In the genomic region with DNA sequence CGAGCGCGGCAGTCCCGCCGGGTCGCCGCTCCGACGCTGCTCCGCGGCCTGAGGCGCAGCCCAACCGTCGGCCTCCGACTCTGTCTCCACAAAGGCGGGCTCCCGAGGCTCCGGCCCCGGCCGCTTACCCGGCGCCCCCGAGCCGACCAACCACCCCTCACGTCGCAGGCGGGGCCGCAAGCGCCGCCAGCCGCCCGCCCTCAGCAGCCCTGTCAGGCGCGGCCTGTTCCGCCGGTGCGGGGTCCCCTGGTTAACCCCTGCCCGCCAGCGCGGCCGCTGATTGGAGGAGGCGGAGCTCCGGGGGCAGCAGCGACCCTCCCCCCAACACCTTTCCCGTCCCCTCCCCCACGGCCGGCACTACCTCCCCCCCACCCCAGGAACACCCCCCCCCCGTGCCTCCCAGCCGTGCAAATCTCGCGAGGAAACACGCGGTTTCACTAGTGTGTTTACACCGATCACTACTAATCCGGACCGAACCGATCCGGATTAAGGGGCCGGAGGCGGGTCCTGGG, we compare ENCODE assay signal across 8 mouse cellular contexts. TPM values are rescaled to one million over a fixed set of nuclear protein-coding genes. Genes with fewer than 3 reads are reported as not detected.
DNase-seq lines count a peak whose midpoint lies in the region; ATAC-seq lines count a peak whose summit lies in the region.

No protein-coding gene starts in this region.

- peak overlapping the region; percentile 95 for H3K27ac ChIP-seq in hindbrain, embryonic 12.5 days

- peak; percentile 91 for DNase-seq in MN1 (ENCODE audit: low spot score)
- DNase-seq in cerebellum, adult 9-10 months, result peak; percentile 81
- DNase-seq in frontal cortex, adult 2 months (ENCODE audit: extremely low spot score in 1 of 2, low spot score in 1 of 2), result peak; percentile 63 to 82
- DNase-seq in layer of hippocampus, postnatal 14 days (ENCODE audit: low spot score in 2 of 2), result peak; percentile 85 to 91
- peak; percentile 97 for DNase-seq in lung, postnatal 14 days
- peak; percentile 84 for DNase-seq in retina, adult 2 months (ENCODE audit: low read depth, low spot score)
- DNase-seq in thymus, postnatal 36 days, result peak; percentile 94 to 97

- H3K9ac ChIP-seq in hindbrain, embryonic 12.5 days, result peak overlapping the region; percentile 99

- H3K36me3 ChIP-seq in hindbrain, embryonic 12.5 days, result peaks cover 19% of the 10 kb centered on the region

- peak overlapping the region; percentile 88 for H3K4me2 ChIP-seq in hindbrain, embryonic 12.5 days (replicated peaks)

- peak; percentile 97 for ATAC-seq in hindbrain, embryonic 12.5 days (ENCODE audit: low FRiP score)

- H3K4me3 ChIP-seq in hindbrain, embryonic 12.5 days, result peak overlapping the region; percentile 98

- H3K27me3 ChIP-seq in hindbrain, embryonic 12.5 days, result no peaks in the 10 kb centered on the region

- H3K4me1 ChIP-seq in hindbrain, embryonic 12.5 days, result peaks cover 21% of the 10 kb centered on the region

- WGBS in hindbrain, embryonic 12.5 days, result under 1% methylated on average over 49 of the region's 60 CpGs

- H3K9me3 ChIP-seq in hindbrain, embryonic 12.5 days (replicated peaks), result no peaks in the 10 kb centered on the region

RNA-seq across cellular contexts. Expression of gene Tlk2, which starts 2.6 kb away (rescaled TPM):
- polyA plus RNA-seq in frontal cortex, adult 2 months (2012; rRNA removed), result 43.1 and 43.4 TPM in 2 replicates
- polyA plus RNA-seq in hindbrain, embryonic 12.5 days (2016; fragmentation: Nextera tagmentation; extraction: Ambion mirVana), result 25.2 and 27.9 TPM in 2 replicates
- 10 to 100 TPM; 43.0 to 52.2 TPM for total RNA-seq in layer of hippocampus, postnatal 14 days (2021)

RNA-seq across cellular contexts. Expression of gene Gm10842, which starts 34.5 kb away (rescaled TPM):
- polyA plus RNA-seq in frontal cortex, adult 2 months (2012; rRNA removed), result not detected in 2 replicates
- not detected in 2 replicates for polyA plus RNA-seq in hindbrain, embryonic 12.5 days (2016; fragmentation: Nextera tagmentation; extraction: Ambion mirVana)
- total RNA-seq in layer of hippocampus, postnatal 14 days (2021), result not detected

RNA-seq across cellular contexts. Expression of gene Mettl2, which starts 55.0 kb away (rescaled TPM):
- 24.8 and 29.0 TPM in 2 replicates for polyA plus RNA-seq in frontal cortex, adult 2 months (2012; rRNA removed)
- 33.9 and 37.4 TPM in 2 replicates for polyA plus RNA-seq in hindbrain, embryonic 12.5 days (2016; fragmentation: Nextera tagmentation; extraction: Ambion mirVana)
- total RNA-seq in layer of hippocampus, postnatal 14 days (2021), result 10 to 100 TPM; 17.5 to 18.5 TPM

Comparison
In these comparisons a context has a peak if more than half of its experiments do, and no peak if none do; other contexts are left out.
1. Peak in every context shown above with its lines: DNase-seq, ATAC-seq, H3K4me3 ChIP-seq and H3K27ac ChIP-seq.